Mouse (Mus musculus) hindbrain, embryonic 16.5 days (tissue): ENCODE measurements at regions not wholly inside any gene's neighbourhood (a gene's known extent, or its start where the extent isn't known, plus 50 kb on each side); places are given as distances from the start of the nearest gene placed in this dataset.

ENCODE experiments used
- ATAC-seq: fragments of 200-750 bp; cut with Nextera tagmentation; 2 replicates; pipeline ENCODE4 v1.8.0; 2017; ENCODE audit warnings: moderate TSS enrichment, moderate library complexity
- H3K27ac ChIP-seq: fragments of 300-500 bp; sonication (generic); 2 replicates; pipeline ENCODE4 v1.5.1; 2014; ENCODE audit warnings: low read depth, mild to moderate bottlenecking, control low read depth, low read length, moderate library complexity
- H3K27me3 ChIP-seq: fragments of 300-500 bp; sonication (generic); replicated peaks from 2 replicates; pipeline ENCODE4 v1.6.1; 2014; ENCODE audit warnings: low read length; ENCODE audit not compliant: control insufficient read depth, insufficient read depth
- H3K36me3 ChIP-seq: fragments of 300-500 bp; sonication (generic); 2 replicates; pipeline ENCODE4 v1.6.1; 2014; ENCODE audit warnings: mild to moderate bottlenecking, low read length, moderate library complexity, mixed read lengths; ENCODE audit not compliant: control insufficient read depth, insufficient read depth
- H3K4me1 ChIP-seq: fragments of 300-500 bp; sonication (generic); 2 replicates; pipeline ENCODE4 v1.6.1; 2014; ENCODE audit warnings: low read depth, low read length; ENCODE audit not compliant: control insufficient read depth, insufficient read depth
- H3K4me2 ChIP-seq: fragments of 300-500 bp; sonication (generic); 2 replicates; pipeline ENCODE4 v1.6.1; 2014; ENCODE audit warnings: mild to moderate bottlenecking, low read length, control low read depth, moderate library complexity
- H3K4me3 ChIP-seq: fragments of 300-500 bp; sonication (generic); 2 replicates; pipeline ENCODE4 v1.5.1; 2014; ENCODE audit warnings: mild to moderate bottlenecking, low read length, control low read depth, moderate library complexity
- H3K9ac ChIP-seq: fragments of 300-500 bp; sonication (generic); 2 replicates; pipeline ENCODE4 v1.6.1; 2014; ENCODE audit warnings: low read depth, mild to moderate bottlenecking, control low read depth, low read length, moderate library complexity
- H3K9me3 ChIP-seq: fragments of 300-500 bp; sonication (generic); 2 replicates; pipeline ENCODE4 v1.6.1; 2014; ENCODE audit warnings: mild to moderate bottlenecking, low read length, moderate library complexity; ENCODE audit not compliant: control insufficient read depth
- WGBS: fragments of 180-500 bp; shearing (Covaris S2); extraction: QIAGEN DNeasy Blood & Tissue Kit; methylation state at CpG from one replicate; pipeline ENCODE4 v1.1.7; 2014; 5-methylcytosine and 5-hydroxymethylcytosine counted together

DNA sequence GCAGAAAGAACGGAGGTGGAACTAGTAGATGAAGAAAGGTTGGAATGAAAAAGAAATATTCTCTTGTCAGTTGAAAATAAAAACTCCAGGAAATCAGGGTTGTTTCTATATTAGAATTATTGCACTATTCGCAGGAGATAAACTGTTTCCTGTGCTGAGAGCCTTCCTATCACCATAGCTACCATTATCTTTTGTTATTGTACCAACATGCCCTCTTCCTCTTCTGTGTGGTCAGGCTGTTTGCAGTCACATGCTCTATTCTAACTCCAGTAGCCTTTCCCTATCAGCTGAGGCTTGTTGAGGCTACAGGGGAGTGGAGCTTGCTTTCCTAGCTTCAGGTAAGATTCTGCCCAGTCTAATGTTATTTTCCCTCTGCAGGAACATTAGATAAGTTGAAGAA lies 263.0 kb upstream of the Mad2l1 start:
- Histone ChIP-seq H3K27me3 (no peaks in the 10 kb centered on the region), H3K36me3 (no peaks in the 10 kb centered on the region), H3K4me2 (no peak overlapping the region), H3K4me1 (no peaks in the 10 kb centered on the region), H3K9me3 (no peaks in the 10 kb centered on the region), H3K27ac (no peak overlapping the region), H3K4me3 (no peak overlapping the region), H3K9ac (no peak overlapping the region)
- no peak for ATAC-seq
- 80% methylated on average over 2 of the region's 2 CpGs for whole genome bisulfite sequencing

DNA sequence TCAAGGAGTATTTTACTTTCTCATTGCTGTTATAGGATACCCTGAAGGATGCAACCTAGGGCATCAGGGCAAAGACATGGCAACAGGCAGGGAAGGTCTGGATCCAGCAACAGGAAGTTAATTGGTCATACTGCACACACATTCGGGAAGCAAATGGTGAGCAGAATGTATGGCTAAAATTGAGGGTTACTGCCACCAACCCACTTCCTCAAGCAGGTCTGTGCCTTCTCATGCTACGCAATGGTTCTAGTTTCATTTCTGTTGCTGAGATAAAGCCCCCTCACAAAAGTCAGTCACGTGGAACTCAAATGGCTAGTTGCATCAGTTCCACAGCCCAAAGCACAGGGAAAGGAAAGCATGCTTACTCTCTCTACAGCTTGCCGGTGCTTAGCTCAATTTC lies 260.5 kb upstream of the Mad2l1 start:
- peaks cover 4% of the 10 kb centered on the region; the same call in 1 of the 2 replicates for H3K9me3 ChIP-seq
- no peaks in the 10 kb centered on the region for H3K4me1 ChIP-seq
- no peaks in the 10 kb centered on the region for H3K27me3 ChIP-seq
- no peak overlapping the region for H3K27ac ChIP-seq
- no peak overlapping the region for H3K9ac ChIP-seq
- no peak for ATAC-seq
- H3K4me2 ChIP-seq: no peak overlapping the region
- no peaks in the 10 kb centered on the region for H3K36me3 ChIP-seq
- WGBS: 89% methylated on average over 4 of the region's 4 CpGs
- no peak overlapping the region for H3K4me3 ChIP-seq

DNA sequence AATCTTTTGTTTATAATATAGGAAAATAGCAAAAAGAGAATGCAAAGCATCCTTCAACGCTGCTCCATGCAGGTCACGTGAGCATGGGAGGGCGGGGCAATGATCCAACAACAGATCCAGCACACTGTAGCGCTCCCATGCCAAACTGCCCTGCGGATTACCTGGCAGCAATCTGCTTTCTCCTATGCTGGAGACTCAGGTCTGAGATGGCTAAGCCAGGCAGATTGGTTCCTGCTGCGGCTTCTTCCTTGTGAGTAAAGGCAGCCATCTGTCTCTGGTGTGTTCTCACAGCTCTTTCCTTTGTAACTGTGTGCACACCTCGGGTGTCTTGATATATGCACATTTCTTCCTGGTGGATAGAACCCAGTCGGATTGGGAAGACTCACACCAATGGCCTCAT lies 254.5 kb upstream of the Mad2l1 start:
- Histone ChIP-seq H3K27ac (no peak overlapping the region), H3K9ac (no peak overlapping the region), H3K4me2 (no peak overlapping the region), H3K27me3 (no peaks in the 10 kb centered on the region), H3K36me3 (no peaks in the 10 kb centered on the region), H3K4me1 (no peaks in the 10 kb centered on the region), H3K4me3 (no peak overlapping the region), H3K9me3 (peaks cover 4% of the 10 kb centered on the region; the same call in 1 of the 2 replicates)
- WGBS: 91% methylated on average over 8 of the region's 8 CpGs
- ATAC-seq: no peak

DNA sequence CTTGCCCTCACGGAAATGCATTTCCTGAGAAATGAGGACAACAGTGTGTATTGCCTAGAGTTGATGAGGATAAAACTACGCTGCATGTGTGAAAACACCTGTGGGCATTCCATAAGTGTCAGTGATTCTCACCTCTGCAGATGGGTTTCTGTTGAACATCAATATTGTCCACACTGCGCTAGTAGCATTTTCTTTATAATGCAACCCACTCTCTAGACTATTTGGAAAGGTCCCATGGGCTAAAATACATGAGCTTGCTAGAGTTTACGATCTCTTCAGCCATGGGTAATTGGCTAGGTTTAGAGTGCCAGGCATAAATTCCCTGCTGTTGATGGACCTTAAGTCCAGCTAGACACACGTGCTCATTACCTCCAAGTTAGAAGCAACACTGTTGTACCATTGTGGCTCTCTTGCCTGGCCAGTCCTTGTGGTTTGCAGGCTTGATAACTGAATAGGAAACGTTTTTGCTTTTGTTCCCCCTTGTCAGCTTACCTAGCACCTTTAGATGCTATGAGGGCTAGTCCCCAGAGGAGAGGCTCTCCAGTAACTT lies 252.5 kb upstream of the Mad2l1 start:
- Histone ChIP-seq H3K4me3 (no peak overlapping the region), H3K9ac (no peak overlapping the region), H3K9me3 (peaks cover 4% of the 10 kb centered on the region; the same call in 1 of the 2 replicates), H3K36me3 (no peaks in the 10 kb centered on the region), H3K4me1 (no peaks in the 10 kb centered on the region), H3K27me3 (no peaks in the 10 kb centered on the region), H3K27ac (no peak overlapping the region), H3K4me2 (no peak overlapping the region)
- no peak for ATAC-seq
- 79% methylated on average over 6 of the region's 6 CpGs for WGBS

DNA sequence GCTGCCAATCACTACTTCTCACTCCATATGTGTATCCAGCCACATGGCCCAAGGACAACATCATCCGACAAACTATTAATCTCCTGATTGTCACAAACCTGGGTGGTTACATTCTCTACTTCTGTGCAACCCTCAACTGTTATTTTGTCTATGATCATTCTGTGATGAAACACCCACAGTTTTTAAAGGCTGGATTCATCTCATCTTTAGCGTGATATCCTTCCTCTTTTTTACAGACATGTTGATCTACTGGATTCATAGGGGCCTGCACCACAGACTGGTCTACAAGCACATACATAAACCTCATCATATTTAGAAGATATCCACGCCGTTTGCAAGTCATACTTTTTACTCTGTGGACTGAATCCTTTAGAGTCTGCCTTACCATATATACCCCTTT lies 251.7 kb upstream of the Mad2l1 start:
- Histone ChIP-seq H3K27ac (no peak overlapping the region), H3K9me3 (no peaks in the 10 kb centered on the region), H3K4me1 (no peaks in the 10 kb centered on the region), H3K36me3 (no peaks in the 10 kb centered on the region), H3K9ac (no peak overlapping the region), H3K27me3 (no peaks in the 10 kb centered on the region), H3K4me3 (no peak overlapping the region), H3K4me2 (no peak overlapping the region)
- WGBS: 94% methylated on average over 4 of the region's 4 CpGs
- ATAC-seq: no peak

DNA sequence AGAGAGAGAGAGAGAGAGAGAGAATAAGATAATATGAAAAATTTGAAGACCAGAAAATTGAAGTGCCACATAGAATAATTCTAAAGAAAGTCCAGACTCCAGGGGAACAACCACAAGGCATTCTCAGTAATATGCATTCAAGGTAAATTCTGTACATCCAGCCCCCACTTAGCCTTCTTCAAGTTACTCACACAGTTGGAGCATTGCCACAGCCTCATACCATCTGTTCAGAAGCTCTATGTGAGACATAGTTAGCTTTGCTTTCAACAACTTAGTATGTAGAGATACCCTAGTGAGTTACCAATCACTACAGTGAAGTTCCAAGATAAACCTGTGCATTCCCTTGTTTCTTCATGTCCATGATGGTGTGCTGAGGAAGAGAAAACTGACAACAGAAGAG lies 247.6 kb upstream of the Mad2l1 start:
- no peak overlapping the region for H3K4me3 ChIP-seq
- H3K9me3 ChIP-seq: no peaks in the 10 kb centered on the region
- H3K9ac ChIP-seq: no peak overlapping the region
- H3K27ac ChIP-seq: no peak overlapping the region
- H3K36me3 ChIP-seq: no peaks in the 10 kb centered on the region
- H3K27me3 ChIP-seq: no peaks in the 10 kb centered on the region
- ATAC-seq: no peak
- no peaks in the 10 kb centered on the region for H3K4me1 ChIP-seq
- no peak overlapping the region for H3K4me2 ChIP-seq

DNA sequence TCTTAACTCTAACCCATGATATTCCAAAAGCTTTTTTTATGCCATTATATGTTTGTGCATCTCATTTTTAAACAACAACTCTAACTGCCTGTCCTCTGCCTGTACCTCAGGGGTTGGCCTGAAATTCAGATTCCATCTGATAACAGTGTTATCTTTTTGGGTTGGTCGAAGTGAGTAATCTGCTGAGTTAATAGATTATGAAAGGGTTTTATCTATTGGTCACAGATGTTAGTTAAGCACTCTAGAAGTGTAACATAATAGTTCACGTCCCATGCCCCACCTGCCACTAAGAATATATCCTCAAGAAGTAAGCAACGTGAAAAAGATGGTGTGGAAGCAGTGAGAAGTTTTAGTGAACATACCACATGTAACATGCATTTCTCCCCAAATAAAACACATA lies 246.0 kb upstream of the Mad2l1 start:
- H3K27ac ChIP-seq: no peak overlapping the region
- H3K4me1 ChIP-seq: no peaks in the 10 kb centered on the region
- no peak overlapping the region for H3K4me3 ChIP-seq
- no peak overlapping the region for H3K4me2 ChIP-seq
- H3K27me3 ChIP-seq: no peaks in the 10 kb centered on the region
- no peaks in the 10 kb centered on the region for H3K9me3 ChIP-seq
- no peak overlapping the region for H3K9ac ChIP-seq
- 82% methylated on average over 3 of the region's 3 CpGs for WGBS
- ATAC-seq: no peak
- H3K36me3 ChIP-seq: no peaks in the 10 kb centered on the region

DNA sequence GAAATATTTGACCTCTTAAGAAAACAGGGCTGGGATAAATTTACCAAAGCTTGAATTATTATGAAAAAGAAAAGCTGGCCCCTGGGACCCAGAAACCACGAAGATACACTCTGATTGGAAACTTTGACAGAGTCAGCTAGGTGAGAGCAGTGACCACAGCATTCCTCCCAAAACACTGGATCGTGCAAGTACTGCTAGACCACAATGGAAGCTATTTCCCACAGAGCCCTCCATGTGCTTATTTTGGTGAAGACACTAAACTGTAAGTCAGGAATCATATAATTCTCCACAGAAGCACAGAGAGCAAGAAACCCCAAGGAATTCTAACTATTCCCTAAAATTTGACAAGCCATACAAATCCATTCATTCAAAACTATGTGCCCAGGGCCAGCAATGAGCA lies 243.6 kb upstream of the Mad2l1 start:
- Histone ChIP-seq H3K9ac (no peak overlapping the region), H3K4me1 (no peaks in the 10 kb centered on the region), H3K27ac (no peak overlapping the region), H3K27me3 (no peaks in the 10 kb centered on the region), H3K4me2 (no peak overlapping the region), H3K9me3 (no peaks in the 10 kb centered on the region), H3K4me3 (no peak overlapping the region), H3K36me3 (no peaks in the 10 kb centered on the region)
- ATAC-seq: no peak
- 76% methylated on average over 2 of the region's 2 CpGs for WGBS

DNA sequence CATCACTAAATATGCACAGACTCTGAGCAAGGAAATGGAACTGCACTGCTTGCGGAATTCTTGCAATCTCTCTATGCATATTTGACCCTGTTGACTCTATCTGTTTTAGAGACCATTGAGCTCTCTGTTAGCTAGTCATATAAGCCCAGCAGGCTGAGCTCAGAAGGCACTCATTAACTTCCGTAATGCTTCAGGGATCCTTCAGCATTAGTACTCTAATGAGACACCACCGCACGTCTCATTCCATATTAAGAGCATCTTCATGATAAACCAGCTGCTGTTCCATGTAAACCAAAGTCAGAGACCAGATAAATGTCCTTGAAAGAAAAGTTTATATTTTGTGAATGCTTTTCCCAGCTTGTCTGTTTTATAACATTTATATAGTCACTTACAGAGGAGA lies 237.1 kb upstream of the Mad2l1 start:
- 64% methylated on average over 4 of the region's 4 CpGs for WGBS
- Histone ChIP-seq H3K9me3 (no peaks in the 10 kb centered on the region), H3K27ac (no peak overlapping the region), H3K9ac (no peak overlapping the region), H3K4me3 (no peak overlapping the region), H3K36me3 (no peaks in the 10 kb centered on the region), H3K27me3 (no peaks in the 10 kb centered on the region), H3K4me1 (no peaks in the 10 kb centered on the region), H3K4me2 (no peak overlapping the region)
- no peak for ATAC-seq

DNA sequence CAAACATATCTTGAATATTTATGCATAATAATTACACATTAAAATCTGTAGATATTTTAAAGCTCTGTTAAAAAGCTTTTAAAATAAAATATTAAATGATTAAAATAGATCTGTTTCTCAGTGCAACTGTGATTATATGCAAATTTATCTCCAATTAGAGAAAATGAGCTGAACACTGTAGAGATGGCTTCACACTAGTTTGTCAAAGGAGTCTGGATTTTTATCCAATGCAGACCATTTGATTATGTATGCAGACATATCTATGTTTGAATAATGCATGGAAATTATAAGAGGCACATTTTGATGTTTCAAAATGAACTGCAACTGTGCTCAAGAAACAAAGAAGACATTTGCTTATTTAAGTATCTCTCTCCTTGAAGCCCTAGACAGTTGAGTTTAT lies 235.0 kb upstream of the Mad2l1 start:
- Histone ChIP-seq H3K9me3 (no peaks in the 10 kb centered on the region), H3K27ac (no peak overlapping the region), H3K4me2 (no peak overlapping the region), H3K4me1 (no peaks in the 10 kb centered on the region), H3K4me3 (no peak overlapping the region), H3K9ac (no peak overlapping the region), H3K27me3 (no peaks in the 10 kb centered on the region), H3K36me3 (no peaks in the 10 kb centered on the region)
- no peak for ATAC-seq
